Mouse (Mus musculus) ZHBTc4 (cell line): Measurements from ENCODE around the gene Tbc1d10a.
A peak's percentile ranks its signal among the peaks of the same experiment; 100 is the strongest.

Experiments used
- DNase-seq: peaks from one replicate; pipeline ENCODE4 v3.0.0-alpha.2; 2011; ENCODE audit warnings: low read depth, low spot score

Tbc1d10a gene

DNA sequence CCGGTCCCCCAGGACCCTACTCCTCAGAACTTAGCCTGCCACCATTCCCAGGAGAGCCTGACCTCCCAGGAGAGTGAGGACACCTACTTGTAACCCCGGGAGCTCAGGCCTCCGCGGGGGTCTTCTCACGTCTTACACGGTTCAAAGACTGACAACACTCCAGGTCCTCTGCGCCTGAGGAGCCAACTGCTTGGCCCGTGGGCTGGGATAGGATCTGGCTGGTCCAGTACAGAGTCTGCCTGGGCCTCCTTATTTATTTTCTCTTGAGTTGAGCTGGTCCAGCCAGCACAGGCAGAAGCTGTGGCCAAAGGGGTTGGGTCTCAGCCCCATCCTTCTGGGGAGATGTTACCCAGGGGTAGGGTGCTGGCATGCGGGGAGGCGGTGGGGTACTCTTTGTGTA, 28.5 kb downstream of the Tbc1d10a start:
- DNase-seq = no peak

DNA sequence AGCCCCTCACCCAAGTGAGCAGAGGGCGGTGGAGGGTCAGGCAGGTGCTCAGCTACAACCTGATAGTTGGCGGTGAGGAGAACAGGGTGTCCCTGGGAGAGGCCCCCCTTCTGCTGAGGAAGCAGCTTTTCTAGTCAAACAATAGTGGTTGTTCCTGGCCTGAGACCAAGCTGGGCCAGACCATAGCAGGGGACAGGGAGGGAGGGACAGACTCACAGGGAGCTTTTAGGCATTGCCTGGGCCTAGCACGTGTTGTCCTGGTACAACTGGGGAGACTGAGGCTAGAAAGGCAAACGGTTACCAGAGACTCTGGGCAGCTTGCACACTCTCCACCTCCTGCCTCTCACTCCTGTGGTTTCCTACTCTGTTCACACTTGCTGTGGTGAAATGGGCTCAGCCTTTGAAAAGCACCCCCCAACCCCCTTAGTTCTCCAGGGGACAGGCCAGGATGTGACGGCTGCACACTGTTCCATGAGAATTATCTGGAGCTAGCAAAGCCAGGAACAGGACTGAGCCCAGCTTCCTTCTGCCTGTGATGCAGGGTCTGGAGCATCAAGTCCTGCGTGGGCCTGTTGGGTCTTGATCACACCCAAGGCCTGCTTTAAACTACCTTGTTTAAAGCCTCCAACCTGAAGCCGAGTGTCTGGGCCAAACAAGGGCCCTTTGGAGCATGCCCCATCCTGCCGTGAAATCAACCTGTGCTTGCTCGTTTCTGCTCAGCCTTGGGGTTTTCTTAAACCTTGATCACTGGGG, 29.8 kb downstream of the Tbc1d10a start:
- DNase-seq = no peak

DNA sequence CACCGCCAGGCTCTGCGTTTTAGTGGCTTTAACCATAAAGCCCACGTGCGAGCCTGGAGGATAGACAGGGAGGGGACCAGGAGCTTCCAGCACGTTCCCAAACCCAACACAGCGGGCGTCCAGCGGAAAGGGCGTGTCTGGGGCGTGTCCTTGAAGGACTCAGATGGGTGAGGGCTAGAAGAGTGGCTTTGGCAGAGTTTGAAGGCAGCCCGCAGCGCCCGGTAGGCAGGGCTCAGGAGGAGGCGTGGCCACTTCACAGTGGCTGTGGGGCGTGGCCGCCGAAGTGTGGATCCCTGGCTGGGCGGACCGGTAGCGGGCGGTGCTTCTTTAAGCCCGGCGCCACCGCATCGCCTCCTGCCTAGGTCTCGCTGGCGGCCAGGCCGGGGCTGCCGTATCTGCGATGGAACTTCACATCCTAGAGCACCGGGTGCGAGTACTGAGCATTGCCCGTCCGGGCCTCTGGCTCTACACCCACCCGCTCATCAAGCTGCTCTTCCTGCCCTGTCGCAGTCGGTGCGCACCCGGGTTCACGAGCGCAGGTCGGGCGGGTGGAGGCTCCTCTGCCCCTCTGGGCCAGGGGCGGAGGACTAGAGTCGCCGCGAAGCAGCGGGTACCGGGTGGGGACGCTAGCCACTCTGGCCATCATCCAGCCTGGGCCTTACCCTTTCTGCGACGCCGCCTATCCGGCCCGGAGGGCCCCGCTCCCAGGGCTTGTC, 31.5 kb downstream of the Tbc1d10a start, which contains the start of gene Castor1:
Gene Castor1 (plus strand): TSS at position 312 of the 716 bp plus-strand sequence.
- peak; percentile 99 for DNase-seq

DNA sequence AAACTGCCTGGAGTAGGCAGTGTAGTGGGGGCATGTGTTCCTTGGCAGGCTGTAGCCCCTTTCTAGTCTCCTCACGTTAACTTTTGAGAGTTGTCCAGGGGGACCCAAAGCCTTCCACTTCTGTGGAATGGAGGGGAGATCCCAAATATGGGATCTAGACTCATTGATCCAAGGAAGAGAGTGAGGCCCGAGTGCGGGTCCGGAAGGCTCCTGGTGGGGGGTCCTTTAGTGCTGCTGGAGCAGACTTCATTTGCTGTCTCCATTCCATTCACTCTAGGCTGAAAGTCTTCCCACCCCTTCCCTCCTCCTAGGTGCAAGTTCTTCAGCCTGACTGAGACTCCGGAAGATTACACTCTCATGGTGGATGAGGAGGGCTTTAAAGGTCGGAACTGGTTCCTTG, 32.0 kb downstream of the Tbc1d10a start:
- DNase-seq = peak; percentile 60

DNA sequence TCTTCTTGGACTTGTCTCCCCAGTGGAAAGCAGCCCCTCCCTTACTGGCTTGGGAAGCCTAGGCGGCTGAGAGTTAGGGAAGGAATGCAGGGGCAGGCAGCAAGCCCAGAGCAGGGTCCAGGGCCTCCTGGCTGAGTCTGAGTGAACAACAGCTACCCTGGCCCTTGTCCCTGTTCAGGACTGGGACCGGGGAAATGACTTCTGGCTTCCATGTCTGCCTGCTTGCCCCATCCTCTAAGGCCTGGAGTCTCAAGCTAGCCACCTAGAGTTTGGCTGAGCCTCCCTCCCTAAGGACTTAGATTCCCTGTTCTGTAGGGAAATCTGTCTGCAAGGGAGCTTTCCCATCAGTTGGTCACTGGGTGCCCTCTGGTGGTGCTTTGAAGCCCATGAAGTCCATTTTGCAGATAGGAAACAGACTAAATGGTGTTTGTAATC, 32.7 kb downstream of the Tbc1d10a start:
- DNase-seq = peak; percentile 72

DNA sequence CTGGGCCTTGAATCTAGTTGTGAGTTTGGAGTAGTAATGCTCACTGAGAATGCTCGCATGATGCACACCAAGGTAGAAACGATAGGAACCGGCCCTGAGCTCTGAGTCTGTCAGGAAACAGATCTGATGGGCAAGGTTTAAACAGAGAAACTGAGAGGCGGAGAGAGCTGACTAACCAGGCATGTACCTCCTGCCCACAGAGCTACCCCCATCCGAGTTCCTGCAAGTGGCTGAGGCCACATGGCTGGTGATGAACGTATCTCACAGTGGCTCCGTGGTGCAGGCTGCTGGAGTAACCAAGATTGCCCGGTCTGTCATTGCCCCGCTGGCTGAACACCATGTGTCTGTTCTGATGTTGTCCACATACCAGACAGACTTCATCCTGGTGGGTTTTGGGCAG, 33.3 kb downstream of the Tbc1d10a start:
- DNase-seq = no peak

DNA sequence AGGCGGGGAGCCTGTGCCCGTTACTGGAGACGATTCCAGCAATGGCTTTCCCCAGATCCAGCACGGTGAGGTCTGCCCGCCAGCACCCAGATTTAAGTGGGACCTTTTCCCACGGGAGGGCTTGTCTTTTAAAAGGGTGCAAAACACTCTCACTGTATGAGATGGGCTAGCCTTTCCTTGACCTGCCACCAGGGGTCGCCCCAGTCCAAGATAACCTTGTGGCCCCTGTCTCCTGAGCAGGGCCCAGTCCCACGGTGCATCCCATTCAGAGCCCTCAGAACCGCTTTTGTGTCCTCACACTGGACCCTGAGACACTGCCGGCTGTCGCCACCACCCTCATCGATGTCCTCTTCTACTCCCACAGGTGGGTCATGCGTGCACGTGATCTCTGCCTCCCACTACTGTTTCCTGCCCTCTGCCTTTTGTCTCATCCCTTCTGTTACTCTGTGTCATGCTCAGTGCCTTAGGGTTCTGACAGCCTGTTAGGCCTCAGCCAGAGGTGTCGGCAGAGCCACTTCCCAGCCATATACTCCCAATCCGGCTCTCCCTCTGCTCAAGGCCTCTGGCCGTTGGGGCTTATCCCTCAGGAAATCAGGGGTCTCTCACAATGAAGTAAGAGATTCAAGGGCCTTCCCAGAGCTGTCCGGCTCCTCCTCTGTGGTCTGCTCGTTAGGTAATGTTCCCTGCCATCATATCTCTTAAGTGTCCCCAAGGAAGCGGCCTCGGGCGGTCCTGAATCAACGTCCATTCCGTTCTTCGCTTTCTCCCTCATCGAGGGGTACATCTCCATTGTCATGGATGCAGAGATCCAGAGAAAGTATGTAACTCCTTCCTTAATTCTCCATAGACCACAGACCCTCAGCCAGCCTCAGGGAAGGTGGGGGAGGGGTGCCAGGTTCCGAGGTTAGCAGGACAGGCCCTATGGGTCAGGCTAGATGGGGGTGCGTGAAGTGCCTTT, 34.1 kb downstream of the Tbc1d10a start:
- peak; percentile 88 for DNase-seq

DNA sequence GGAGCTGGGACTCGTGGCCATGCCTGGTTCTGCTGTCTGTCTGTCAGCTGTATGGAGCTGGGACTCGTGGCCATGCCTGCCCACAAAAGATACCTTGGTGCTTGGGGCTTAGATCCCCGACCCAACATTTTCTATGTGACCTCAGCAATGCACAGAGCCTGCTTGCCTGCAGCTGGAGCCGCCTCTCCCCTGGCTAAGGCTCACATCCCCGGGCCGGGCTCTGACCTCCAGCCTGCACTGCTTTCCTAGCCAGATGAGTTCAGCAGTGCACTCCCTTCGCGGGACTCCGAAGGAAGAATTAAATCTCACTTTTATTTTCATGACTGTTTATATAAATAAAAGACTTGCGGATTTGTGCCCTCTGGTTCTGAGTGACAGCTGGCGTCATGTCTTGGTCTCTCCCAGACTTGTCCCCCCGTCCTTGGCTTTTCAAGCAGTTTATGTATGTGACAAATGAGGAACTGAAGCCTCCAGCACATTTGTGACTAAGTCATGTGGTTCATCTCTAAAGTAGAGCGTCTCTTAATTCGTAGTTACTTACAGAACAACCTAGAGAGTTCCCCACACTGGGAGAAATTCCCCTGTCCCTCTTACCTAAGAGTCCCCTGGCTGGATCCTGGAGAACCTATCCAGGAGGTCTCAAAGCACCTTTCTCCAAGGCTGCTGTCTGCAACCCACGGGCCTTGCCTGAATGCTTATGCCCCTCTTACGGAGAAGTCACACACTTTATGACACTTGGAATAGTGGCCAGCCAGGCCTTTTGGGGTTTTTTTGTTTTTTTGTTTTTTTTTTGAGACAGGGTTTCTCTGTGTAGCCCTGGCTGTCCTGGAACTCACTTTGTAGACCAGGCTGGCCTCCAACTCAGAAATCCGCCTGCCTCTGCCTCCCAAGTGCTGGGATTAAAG, 35.7 kb downstream of the Tbc1d10a start:
- no peak for DNase-seq

DNA sequence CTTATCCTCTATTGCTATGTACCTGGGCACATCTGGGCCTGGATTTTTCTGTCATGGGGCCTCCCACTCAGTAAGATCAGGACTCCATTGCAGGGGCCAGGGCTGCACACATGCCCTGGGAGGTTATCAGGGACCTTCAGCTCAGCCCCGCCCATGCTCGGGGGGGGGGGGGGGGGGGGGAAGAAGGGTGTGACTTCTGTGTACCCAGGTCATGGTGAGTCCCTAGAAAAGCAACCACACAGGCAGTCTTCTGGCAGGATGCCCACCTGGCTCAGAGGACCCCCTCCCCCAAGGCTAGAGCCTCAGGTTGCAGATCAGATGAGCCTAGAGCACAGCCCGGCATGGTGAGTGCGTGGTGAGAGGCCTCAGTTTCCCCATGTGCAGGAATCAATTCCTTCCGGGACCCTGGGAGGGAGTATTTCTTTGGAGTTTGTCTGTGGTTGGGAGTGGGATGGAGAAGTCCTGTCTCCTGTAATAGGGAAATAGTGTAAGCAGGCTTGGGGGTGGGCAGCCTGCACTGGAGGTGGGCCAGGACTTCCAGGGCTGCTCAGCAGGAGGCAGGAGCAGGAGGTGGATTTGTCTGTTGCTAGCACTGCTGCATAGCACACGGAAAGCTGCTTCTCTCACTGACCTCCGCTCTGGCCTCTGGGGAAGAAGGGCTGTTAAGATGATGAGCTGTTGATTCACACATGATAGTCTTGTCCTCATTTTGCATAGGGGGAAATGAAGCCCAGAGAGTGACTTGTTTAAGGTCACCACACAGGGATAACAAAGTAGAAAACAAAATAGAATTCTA, 37.0 kb downstream of the Tbc1d10a start:
- no peak for DNase-seq

DNA sequence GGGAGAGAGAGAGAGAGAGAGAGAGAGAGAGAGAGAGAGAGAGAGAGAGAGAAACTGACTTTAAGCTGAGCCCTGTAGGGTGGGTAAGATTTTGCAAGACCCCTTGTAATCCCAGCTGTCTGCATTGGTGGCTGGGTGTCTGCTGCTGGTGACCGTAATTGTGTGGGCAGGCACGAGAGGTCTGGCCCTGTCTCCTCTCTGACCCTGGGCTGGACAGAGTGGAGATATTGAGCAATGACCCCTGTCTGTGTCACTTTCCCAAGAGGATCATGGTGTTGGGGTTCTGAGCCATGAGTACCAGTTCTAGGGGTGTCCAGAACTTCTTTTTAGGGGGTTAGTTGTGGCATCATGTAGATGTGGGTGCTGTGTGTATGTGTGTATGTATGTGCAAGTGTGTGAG, 37.6 kb downstream of the Tbc1d10a start:
- DNase-seq = no peak

DNA sequence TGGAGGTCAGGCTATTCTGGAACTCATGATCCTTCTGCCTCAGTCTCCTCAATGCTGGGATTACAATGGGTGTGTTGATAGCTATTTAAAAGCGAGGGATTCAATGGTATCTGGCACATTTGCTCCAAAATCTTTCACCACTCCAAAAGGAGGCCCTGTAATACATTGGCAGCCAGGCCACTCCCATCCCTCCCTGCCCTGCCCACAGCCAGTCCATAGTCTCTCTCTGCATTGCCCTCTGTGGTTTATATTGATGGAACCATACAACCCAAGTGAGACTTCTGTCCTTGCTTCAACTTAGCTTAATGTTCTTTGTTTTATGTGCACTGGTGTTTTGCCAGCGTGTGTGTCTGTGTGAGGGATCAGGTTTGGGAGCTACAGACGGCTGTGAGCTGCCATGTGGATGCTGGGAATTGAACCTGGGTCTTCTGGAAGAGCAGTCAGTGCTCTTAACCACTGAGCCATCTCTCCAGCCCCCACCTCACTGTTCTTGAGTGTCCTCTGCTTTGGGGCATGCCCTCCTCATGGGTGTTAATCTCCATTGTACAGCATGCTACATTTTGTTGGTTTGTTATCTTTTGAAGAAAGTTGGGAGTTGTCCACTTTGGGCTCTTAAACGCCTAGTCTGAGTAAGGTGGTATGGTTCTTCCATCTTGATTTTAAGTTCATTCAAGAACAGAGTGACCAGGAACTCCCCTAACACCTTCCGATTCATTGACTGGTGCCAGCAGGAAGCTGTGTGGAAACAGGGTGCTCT, 40.2 kb downstream of the Tbc1d10a start:
- DNase-seq = no peak

DNA sequence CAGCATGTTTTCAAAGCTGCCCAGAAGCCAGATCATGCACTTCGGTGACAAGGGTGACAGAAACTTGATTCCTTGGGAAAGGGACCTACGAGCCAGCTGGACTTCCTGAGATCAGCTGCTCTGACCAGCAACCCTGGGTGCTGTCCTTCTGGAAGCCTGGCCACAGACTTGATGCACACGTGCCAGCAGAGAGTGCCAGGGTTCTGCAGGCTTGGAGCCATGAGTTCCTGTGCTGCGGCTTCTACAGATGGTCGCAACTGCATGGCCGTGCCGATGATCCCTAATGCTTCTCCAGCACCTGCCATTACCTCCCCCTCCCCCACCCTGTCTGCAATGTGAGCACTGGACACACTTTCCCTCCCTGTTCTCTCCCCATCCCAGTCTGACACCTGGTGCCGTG, 41.9 kb downstream of the Tbc1d10a start:
- no peak for DNase-seq

DNA sequence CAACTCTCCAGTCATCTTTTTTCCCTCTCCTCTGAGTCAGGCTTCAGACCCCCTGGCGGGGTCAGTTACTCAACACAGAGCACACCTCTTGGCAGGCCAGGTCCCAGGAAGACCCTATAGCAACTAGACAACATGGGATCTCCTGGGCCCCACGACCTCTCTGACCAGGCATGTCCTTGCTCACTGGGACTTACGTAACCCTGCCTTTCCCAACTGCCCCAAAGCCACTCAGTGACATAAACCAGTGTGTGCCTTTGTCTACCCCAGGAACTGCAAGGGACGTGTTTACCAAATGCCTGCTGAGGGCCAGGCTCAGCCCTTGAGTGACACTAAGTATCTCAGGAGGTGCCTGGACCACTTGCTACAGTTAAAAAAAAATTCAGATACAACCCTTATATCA, 43.3 kb downstream of the Tbc1d10a start:
- no peak for DNase-seq

DNA sequence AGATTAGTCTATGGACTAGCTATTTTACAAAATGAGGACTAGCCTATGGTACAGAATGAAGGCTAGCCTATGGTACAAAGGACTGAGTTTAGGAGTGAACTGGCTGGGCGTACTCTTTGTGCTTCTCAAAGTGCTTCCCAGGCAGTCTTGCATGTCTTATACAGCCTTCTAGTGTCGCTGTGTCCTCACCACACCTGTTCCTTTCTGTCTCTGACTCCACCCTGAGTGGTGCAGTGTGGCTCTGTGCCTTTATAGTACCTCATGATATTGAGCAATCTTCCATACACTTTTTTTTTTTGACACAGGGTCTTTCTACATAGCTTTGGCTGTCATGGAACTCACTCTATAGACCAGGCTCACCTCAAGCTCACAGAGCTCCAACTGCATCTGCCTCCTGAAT, 44.8 kb downstream of the Tbc1d10a start:
- no peak for DNase-seq

DNA sequence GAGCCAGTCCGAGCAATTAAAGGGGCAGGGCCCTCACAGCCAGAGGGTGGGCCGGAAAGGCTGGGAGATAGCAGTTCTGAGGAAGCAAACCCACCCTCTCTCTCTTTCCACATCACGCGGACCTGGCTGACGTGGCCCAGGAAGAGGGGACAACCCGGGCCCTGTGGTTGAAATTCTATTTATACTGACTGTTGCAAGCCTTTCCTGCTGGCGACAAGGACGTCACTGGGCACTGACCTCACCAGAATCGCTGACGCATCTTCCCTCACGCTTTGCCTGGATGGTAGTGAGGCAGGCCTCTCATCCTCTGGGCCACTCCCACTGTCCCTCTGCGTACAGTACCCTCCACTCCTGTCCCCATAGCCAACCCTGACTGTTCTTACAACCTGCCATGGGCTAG, 46.1 kb downstream of the Tbc1d10a start:
- DNase-seq = no peak

DNA sequence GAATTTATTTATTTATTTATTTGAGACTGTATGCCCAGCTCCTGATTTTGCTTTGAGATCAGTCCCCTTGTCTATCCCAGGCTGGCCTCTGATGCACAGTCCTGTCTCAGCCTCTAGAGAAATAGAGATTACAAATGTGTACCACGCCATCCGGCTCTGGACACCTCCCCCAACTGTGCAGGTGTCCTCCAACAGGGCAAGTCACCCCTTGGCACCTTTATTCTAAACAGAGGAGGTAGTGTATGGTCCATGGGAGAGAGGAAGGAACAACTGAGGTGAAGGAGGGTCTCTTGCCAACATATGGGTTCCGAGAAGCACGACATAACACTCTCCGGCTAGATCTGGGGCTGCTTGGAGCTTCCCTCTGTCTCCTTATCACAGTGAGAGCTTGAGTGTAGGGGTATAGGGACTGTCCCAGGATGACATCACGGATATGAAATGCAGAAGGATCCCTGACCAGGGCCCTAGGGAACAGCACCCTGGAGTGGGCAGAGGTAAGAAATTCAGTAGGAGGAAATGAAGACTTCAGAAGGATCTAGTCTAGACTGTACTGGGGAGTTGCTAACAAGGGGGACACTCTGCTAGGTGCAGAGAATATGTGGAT, 48.6 kb downstream of the Tbc1d10a start:
- DNase-seq = no peak

DNA sequence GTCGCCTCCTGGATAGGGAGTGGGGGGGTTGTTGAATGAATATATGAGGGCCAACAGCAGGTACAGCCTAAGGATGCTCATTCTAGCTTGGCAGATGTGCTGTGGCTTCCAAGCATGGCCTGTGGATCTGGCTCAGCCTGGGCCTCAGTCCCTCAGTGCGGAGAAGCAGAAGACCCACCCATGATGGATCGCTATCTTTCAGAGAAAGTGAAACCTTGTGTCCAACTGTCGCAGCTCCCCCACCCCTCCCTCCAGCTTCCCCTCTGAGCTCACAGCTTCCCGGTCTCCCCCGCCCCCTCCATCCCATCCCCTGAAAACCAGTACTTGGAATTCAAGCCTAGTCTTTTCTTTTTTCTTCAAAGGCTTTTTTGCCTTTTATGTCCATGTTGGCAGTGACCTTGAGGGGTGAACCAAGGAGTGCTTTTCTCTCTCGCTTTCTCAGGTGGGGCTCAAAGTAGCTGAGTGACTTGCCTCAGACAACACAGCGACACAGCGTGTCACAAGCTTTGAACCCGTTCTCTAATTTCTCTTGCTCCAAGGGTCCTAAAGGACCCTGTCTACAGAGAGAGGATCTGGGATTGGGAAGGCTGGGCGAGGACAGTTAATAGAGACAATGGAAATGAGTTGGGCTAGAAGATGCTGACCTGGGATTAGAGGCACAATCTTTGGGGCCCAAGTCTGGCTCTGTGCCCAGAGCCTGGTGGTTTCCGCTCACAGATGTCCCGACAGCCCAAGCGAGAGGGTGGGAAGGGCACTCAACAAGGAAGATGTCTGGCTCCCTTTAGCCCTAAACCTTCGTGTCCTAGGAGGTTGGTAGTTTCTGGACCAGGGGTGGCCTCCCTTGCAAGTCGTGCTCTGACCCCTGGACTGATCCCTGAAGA, 49.3 kb downstream of the Tbc1d10a start, which contains the start of gene Osm:
Gene Osm (plus strand): TSS at position 756 of the 881 bp plus-strand sequence.
- peak; percentile 88 for DNase-seq

DNA sequence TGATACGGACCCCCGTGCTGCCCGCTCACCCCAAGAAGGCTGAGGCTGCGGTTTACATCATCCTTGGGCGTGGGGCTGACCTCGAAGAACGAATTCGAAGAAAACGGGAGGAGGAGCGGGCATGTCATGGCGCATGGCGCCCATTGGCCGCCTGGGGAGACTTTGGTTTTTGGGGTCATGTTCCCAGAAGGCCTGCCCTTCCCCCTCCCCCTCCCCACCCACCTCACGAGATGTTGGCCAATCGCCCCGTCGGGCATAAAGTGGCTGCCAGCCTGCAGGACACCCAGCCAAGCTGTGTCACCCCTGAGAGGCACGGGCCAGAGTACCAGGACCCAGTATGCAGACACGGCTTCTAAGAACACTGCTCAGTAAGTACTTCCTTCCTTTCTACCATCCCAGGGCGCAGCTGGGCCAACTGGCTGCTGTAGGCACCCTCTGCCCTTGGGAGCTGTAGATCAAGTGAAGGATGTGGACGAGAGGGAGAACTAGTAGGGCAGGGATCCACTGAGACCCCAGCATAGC, 50.0 kb downstream of the Tbc1d10a start:
- no peak for DNase-seq
